Mouse (Mus musculus): ENCODE measurements around the gene Glrx5. TPM values are rescaled to one million over a fixed set of nuclear protein-coding genes. Genes with fewer than 3 reads are reported as not detected.

The Glrx5 gene
- total RNA-seq, 2 experiments from 2014 or later: 159 to 254 TPM

- peak in 1 of 2 experiments; percentile 51 for DNase-seq
These were observed 41.2 kb downstream of the Glrx5 start for GRCm38 (mm10) chr12:105073708-105074107.

- DNase-seq: no peak
These were observed 43.0 kb downstream of the Glrx5 start for GRCm38 (mm10) chr12:105075496-105075895.

DNA sequence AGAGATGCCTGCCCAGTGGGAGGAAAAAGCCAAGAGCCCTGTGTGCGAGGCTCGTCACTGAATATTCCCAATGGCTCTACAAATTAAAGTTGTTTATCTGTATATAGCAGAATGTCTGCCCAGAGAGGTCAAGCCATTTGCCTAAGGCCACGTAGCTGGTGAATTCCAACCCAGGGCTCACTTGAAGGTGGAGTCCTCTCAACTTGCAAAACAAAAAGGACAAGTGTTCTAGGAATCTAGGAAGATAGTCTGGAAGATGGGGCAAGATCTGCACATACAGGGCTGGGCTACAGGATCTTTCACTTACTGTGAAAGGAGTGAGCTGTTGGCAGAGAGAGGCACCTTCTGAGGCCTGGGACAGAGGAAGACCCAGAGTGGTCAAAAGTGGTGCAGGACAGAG is 44.0 kb downstream of the Glrx5 start:
- DNase-seq: no peak

- DNase-seq: no peak
These were observed 44.7 kb downstream of the Glrx5 start for GRCm38 (mm10) chr12:105077232-105077631.

DNA sequence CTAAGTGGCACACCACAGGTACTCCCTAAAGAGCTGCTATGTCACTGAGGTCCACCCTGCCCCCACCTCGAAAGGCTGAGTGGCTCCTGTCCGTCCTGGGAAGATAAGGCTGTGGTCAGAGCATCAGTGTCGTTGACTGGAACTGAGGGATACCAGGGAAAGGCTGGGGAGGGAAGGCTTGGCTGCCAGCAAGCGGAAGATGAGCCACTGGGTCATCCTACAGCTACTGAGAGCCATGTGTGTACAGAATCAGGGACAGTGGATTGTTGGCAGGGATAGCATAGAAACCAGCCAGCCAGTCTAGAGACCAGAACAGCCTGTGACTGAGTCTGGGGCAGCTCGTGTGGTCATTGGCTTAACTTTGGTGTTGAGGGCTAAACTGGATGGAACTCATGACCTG is 51.7 kb downstream of the Glrx5 start:
- peak; percentile 7 to 44 for DNase-seq

DNA sequence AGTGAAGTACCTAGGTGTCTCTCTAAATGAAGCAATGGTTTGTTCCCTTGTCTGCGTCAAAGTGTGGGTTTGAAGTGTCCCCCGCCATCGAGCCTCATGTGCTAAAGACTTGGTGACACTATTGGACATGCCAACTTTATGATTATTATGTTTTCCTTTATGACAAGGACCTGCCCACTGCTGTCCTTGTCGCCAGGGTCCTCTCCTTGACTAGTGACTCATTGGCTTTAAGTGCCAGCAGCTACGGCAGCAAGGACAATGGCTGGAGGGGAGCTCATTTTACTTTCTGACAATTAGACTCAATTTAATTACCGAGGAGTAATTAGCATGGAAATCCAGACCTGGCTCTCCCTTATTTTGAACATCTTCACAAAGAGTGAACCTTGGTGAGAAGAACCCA is 52.3 kb downstream of the Glrx5 start:
- peak; percentile 11 to 47 for DNase-seq

DNA sequence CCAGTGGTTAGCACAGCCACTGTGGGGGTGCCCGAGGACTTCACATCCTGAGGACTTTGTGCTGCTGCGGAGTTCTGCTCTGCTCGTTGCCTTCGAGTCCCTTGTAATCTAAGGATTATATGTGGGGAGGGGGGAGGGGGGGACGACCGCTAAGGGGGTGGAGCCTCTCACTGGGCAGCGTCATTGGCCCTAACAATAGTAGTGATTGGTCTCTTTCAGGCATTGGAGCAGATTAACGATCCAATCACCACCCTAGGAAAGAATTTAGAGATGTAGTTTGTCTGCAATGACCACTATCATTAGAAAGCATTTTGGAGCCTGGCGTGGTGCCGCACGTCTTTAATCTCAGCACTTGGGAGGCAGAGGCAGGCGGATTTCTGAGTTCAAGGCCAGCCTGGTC is 52.8 kb downstream of the Glrx5 start:
- no peak for DNase-seq

DNA sequence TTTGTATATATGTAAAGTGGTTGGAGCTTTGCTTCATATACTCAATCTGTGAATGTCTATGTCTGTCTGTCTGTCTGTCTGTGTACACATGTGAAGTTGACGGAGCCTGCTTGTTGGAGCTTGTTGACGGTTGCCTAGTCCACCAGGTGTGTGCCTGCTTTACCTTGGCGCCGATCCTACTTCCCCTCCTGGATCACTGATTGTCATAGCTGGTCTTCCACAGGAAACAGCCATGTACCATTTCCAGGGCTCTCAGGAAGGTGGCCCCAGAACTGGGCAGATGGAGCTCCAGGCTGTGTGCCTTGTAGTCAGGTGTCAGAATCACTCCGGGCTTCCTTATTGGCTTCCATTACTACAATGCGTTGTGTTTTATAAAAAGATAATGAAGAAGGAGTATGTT is 54.3 kb downstream of the Glrx5 start:
- no peak for DNase-seq

DNA sequence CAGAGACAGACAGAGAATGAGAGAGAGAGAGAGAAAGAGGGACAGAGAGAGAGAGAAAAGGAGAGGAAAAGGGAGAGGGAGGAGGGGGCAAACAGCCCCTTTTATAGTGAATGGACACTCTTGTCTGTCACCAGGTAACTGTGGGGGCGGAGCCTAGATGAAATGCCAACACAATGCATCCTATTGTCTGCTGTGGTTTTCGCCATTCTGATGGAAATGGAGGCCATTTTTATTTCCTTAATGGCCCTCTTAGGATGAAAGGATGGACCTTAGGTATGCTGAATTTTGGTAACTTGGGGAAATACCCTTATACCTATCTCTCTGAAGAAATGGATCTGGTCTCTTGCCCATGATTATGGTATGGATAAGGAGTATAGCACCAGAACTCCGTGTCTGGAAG is 54.9 kb downstream of the Glrx5 start:
- no peak for DNase-seq

- no peak for DNase-seq
These were observed 56.7 kb downstream of the Glrx5 start for GRCm38 (mm10) chr12:105089231-105089630.

- no peak for DNase-seq
These were observed 59.1 kb downstream of the Glrx5 start for GRCm38 (mm10) chr12:105091604-105092003.

Small RNAs within 50 kb of the gene (microRNA-seq; reads per million reads assigned to microRNA genes)
- gene Mir3069: 6.7 reads per million, percentile 18 among the genes with 10 or more reads in this experiment

Other genes with a start within 250 kb of the Glrx5 start
- gene Clmn, start 167.6 kb upstream of the Glrx5 start, total RNA-seq (2021): 10 to 100 TPM in 1 of 2 experiments, 1 to 10 TPM in 1; 7.9 to 13.2 TPM
- 10 to 100 TPM; 16.5 to 18.2 TPM for gene Syne3, start 22.9 kb upstream of the Glrx5 start, total RNA-seq (2021)
- gene Tcl1b2, start 113.3 kb downstream of the Glrx5 start, total RNA-seq (2021): not detected
- not detected for gene Tcl1b1, start 127.0 kb downstream of the Glrx5 start, total RNA-seq (2021)
- gene Tcl1b5, start 143.7 kb downstream of the Glrx5 start, total RNA-seq (2021): not detected
- gene Tcl1b3, start 158.4 kb downstream of the Glrx5 start, total RNA-seq (2021): not detected
- gene Tcl1b4, start 169.3 kb downstream of the Glrx5 start, total RNA-seq (2021): not detected
- gene Tcl1, start 190.1 kb downstream of the Glrx5 start, total RNA-seq (2021): not detected